Mouse (Mus musculus) hindlimb bud, embryonic 11.5 days (tissue): Measurements from ENCODE around the gene Arhgef26.

Experiments used
- DNase-seq: peaks from one replicate; pipeline ENCODE4 v3.0.0-alpha.2; 2012; ENCODE audit warnings: low read depth, low spot score; ENCODE audit errors: extremely low spot score

Arhgef26 gene

GRCm38 (mm10) chr3:62380420-62380819 lies 42.3 kb downstream of the Arhgef26 start:
- no peak for DNase-seq

GRCm38 (mm10) chr3:62382853-62383252 lies 44.7 kb downstream of the Arhgef26 start:
- DNase-seq = no peak

GRCm38 (mm10) chr3:62392636-62393035 lies 54.5 kb downstream of the Arhgef26 start:
- DNase-seq = no peak

GRCm38 (mm10) chr3:62394284-62394683 lies 56.1 kb downstream of the Arhgef26 start:
- DNase-seq = no peak

- no peak for DNase-seq
Measured at GRCm38 (mm10) chr3:62395368-62395767, 57.2 kb downstream of the Arhgef26 start.

- DNase-seq = no peak
Measured at GRCm38 (mm10) chr3:62396109-62396508, 58.0 kb downstream of the Arhgef26 start.

GRCm38 (mm10) chr3:62398094-62398493 lies 60.0 kb downstream of the Arhgef26 start:
- DNase-seq = no peak

GRCm38 (mm10) chr3:62399826-62400746 lies 61.9 kb downstream of the Arhgef26 start:
- no peak for DNase-seq

GRCm38 (mm10) chr3:62402466-62402865 lies 64.3 kb downstream of the Arhgef26 start:
- no peak for DNase-seq

- DNase-seq = no peak
Measured at GRCm38 (mm10) chr3:62404477-62405246, 66.5 kb downstream of the Arhgef26 start.

- DNase-seq = no peak
Measured at GRCm38 (mm10) chr3:62409555-62410182, 71.5 kb downstream of the Arhgef26 start.

- DNase-seq = no peak
Measured at GRCm38 (mm10) chr3:62410491-62410890, 72.3 kb downstream of the Arhgef26 start.

GRCm38 (mm10) chr3:62412704-62413103 lies 74.6 kb downstream of the Arhgef26 start:
- no peak for DNase-seq

- no peak for DNase-seq
Measured at GRCm38 (mm10) chr3:62414926-62415325, 76.8 kb downstream of the Arhgef26 start.

GRCm38 (mm10) chr3:62417458-62417857 lies 79.3 kb downstream of the Arhgef26 start:
- no peak for DNase-seq

- DNase-seq = no peak
Measured at GRCm38 (mm10) chr3:62418387-62419138, 80.4 kb downstream of the Arhgef26 start.

GRCm38 (mm10) chr3:62433675-62434074 lies 95.5 kb downstream of the Arhgef26 start:
- no peak for DNase-seq

GRCm38 (mm10) chr3:62435923-62436322 lies 97.8 kb downstream of the Arhgef26 start:
- DNase-seq = no peak

GRCm38 (mm10) chr3:62440431-62440969 lies 102.4 kb downstream of the Arhgef26 start:
- no peak for DNase-seq

- DNase-seq = no peak
Measured at GRCm38 (mm10) chr3:62443582-62444194, 105.5 kb downstream of the Arhgef26 start.
